Mouse (Mus musculus): Measurements from ENCODE around the gene Fam221b. TPM values are rescaled to one million over a fixed set of nuclear protein-coding genes. Genes with fewer than 3 reads are reported as not detected.

Fam221b gene
- polyA plus RNA-seq, 1 experiment from 2014 or later: 2.4 TPM

DNA sequence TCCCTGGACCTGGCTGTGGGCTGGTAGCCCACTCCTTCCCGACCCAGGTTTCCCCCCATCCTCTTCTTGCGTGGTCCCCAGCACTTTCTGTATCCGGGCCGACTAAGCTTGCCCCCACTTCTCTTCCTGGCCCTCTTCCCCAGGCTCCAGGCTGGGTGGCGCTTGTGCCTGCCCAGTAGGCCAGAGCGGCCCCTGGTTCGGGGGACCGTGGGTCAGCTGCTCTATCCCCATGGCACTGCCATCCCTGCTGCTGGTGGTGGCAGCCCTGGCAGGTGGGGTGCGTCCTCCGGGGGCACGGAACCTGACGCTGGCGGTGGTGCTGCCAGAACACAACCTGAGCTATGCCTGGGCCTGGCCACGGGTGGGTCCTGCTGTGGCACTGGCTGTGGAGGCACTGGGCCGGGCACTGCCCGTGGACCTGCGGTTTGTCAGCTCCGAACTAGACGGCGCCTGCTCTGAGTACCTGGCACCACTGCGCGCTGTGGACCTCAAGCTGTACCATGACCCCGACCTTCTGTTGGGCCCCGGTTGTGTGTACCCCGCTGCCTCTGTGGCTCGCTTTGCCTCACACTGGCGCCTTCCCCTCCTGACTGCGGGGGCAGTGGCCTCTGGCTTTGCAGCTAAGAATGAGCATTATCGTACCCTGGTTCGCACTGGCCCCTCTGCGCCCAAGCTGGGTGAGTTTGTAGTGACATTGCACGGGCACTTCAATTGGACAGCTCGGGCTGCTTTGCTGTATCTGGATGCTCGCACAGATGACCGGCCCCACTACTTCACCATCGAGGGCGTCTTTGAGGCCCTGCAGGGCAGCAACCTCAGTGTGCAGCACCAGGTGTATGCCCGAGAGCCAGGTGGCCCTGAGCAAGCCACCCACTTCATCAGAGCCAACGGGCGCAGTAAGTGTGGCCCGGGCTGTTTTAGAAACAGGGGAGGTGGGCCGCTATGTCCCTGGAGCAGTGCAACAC is 36.7 kb downstream of the Fam221b start:
- H3K9ac ChIP-seq (ENCODE audit: low read depth, low read length): peak overlapping the region; percentile 93
- no peaks in the 10 kb centered on the region for H3K9me3 ChIP-seq (ENCODE audit: control insufficient read depth, low read length)
- peaks cover 14% of the 10 kb centered on the region for H3K4me1 ChIP-seq (replicated peaks; ENCODE audit: control insufficient read depth, insufficient read depth, low read length)
- H3K4me2 ChIP-seq (replicated peaks; ENCODE audit: low read depth, low read length): peak overlapping the region; percentile 88
- peak overlapping the region; percentile 87 for H3K27ac ChIP-seq (ENCODE audit: low read depth, low read length)
- no peaks in the 10 kb centered on the region for H3K36me3 ChIP-seq (ENCODE audit: control insufficient read depth, insufficient read depth, low read length)
- WGBS: 42% methylated on average over 42 of the region's 42 CpGs
- ATAC-seq (ENCODE audit: low FRiP score) (0 out of 2 replicates have a peak, but pooled peaks have one; percentile 6), DNase-seq (ENCODE audit: low spot score) (no peak)
- H3K4me3 ChIP-seq (ENCODE audit: low read depth, low read length): peak overlapping the region; percentile 55
- H3K27me3 ChIP-seq (ENCODE audit: control insufficient read depth, insufficient read depth, low read length): peaks cover 4% of the 10 kb centered on the region; the same call in 1 of the 2 replicates

DNA sequence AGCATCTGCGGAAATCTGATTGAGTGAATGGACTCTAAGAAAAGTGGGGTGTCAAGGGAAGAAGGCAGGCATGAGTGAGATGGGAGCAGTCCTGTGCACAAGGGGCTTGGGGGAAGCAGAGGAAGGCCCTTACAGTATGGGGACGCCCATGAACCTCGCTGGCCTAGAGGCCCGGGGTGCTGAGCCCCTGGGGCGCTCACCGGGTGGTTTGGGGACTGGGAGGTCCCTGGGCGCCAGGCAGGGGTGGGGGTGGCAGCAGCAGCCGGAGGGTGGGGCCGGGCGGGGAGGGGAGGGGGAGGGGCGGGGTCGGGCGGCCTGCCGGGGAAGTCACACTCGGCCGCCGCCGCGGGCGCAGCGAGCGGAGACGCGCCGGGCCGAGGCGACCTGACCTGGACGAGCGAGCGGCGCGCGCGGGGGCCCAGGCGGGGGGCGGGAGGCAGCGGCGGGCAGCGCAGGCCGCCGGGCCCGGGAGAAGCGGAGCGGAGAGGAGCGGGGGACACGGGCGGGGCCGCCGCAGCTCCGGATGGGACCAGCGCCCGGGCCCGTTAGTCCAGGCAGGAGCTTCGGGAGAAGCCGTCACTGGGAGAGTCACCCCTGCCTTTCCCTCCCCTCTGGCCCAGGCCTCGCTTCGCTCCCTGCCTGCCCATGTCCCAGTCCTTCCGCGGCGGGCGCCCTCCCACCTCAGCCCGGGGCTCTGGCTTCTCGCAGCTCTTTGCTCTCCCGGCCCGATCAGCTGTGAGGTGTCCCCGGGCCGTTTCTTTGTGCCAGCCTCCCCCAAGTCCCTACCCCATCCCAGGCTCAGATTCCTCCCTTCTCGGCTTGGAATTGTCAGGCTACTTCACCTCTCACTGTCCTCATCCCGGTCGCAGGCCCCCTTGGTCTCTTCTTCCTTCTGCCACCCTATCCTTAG is 37.6 kb downstream of the Fam221b start, which contains the start of gene Npr2:
Gene Npr2, plus strand, starts transcription at position 890 of the 910 bp plus-strand sequence.
- Histone ChIP-seq H3K36me3 (ENCODE audit: control insufficient read depth, insufficient read depth, low read length) (no peaks in the 10 kb centered on the region), H3K9ac (ENCODE audit: low read depth, low read length) (peak within 1 kb of the TSS; percentile 93), H3K4me2 (replicated peaks; ENCODE audit: low read depth, low read length) (peak within 1 kb of the TSS; percentile 88), H3K4me1 (replicated peaks; ENCODE audit: control insufficient read depth, insufficient read depth, low read length) (peaks cover 14% of the 10 kb centered on the region), H3K4me3 (ENCODE audit: low read depth, low read length) (peak within 1 kb of the TSS; percentile 55), H3K9me3 (ENCODE audit: control insufficient read depth, low read length) (no peaks in the 10 kb centered on the region), H3K27me3 (ENCODE audit: control insufficient read depth, insufficient read depth, low read length) (peaks cover 4% of the 10 kb centered on the region; the same call in 1 of the 2 replicates), H3K27ac (ENCODE audit: low read depth, low read length) (peak within 1 kb of the TSS; percentile 87)
- ATAC-seq (ENCODE audit: low FRiP score) (peak; percentile 50), DNase-seq (ENCODE audit: low spot score) (peak; percentile 71)
- under 1% methylated on average over 33 of the region's 70 CpGs for WGBS

DNA sequence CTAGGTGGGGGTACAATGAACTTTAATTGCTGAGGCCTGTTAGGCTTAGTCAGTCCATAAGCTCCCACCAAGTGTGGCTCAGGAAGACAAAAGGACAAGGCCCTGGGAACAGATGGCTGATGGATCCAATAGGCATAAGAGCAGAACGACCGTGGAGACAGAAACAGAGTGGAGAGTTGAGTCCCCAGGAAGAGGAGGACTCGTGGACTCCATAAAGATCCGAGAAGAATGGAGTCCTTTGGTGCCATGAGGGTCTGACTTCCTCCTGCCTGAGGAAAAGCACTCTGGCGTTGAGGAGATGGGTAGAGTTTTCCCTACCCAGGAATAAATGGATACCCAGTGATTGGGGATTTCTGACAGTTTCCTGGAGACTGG is 38.3 kb downstream of the Fam221b start:
- no peaks in the 10 kb centered on the region for H3K36me3 ChIP-seq (ENCODE audit: control insufficient read depth, insufficient read depth, low read length)
- 12% methylated on average over 5 of the region's 5 CpGs for WGBS
- peak overlapping the region; percentile 87 for H3K27ac ChIP-seq (ENCODE audit: low read depth, low read length)
- H3K27me3 ChIP-seq (ENCODE audit: control insufficient read depth, insufficient read depth, low read length): peaks cover 4% of the 10 kb centered on the region; the same call in 1 of the 2 replicates
- peak; percentile 58 for DNase-seq (ENCODE audit: low spot score)
- H3K4me1 ChIP-seq (replicated peaks; ENCODE audit: control insufficient read depth, insufficient read depth, low read length): peaks cover 14% of the 10 kb centered on the region
- H3K4me3 ChIP-seq (ENCODE audit: low read depth, low read length): peak overlapping the region; percentile 55
- H3K9me3 ChIP-seq (ENCODE audit: control insufficient read depth, low read length): no peaks in the 10 kb centered on the region
- H3K4me2 ChIP-seq (replicated peaks; ENCODE audit: low read depth, low read length): peak overlapping the region; percentile 88
- ATAC-seq (ENCODE audit: low FRiP score): no peak; the same call in none of the 2 replicates
- H3K9ac ChIP-seq (ENCODE audit: low read depth, low read length): peak overlapping the region; percentile 93; the same call in 1 of the 2 replicates

DNA sequence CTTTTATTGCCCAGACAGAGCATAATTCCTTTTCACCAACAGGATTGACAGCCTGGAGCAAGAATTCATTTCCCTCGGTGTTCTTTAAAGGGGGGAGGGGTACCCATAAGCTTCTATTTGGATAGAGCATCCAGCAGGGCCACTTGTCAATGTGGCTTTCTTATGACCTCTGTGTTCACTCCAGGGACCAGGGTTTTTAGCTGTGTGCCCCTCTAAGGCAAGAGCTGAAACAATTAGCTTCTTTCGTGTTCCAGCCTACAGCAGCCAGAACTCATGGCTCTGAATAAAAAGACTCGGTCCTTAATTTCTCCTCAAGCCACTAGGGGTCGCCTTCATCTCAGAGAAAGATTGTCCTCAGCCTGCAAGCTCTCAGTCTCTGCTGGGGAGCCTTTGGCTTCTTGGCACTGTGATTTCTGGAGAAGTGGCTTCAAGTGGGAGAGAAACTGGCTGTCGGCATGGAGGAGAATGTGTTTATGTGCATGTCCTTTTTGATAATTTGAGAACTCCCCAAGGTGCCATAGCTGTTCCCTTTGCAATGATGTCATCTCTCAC is 38.8 kb downstream of the Fam221b start:
- Histone ChIP-seq H3K4me1 (replicated peaks; ENCODE audit: control insufficient read depth, insufficient read depth, low read length) (peaks cover 14% of the 10 kb centered on the region), H3K27me3 (ENCODE audit: control insufficient read depth, insufficient read depth, low read length) (peaks cover 4% of the 10 kb centered on the region; the same call in 1 of the 2 replicates), H3K27ac (ENCODE audit: low read depth, low read length) (peak overlapping the region; percentile 87), H3K4me3 (ENCODE audit: low read depth, low read length) (no peak overlapping the region), H3K36me3 (ENCODE audit: control insufficient read depth, insufficient read depth, low read length) (no peaks in the 10 kb centered on the region), H3K9ac (ENCODE audit: low read depth, low read length) (no peak overlapping the region), H3K9me3 (ENCODE audit: control insufficient read depth, low read length) (no peaks in the 10 kb centered on the region; the same call in 1 of the 2 replicates), H3K4me2 (replicated peaks; ENCODE audit: low read depth, low read length) (no peak overlapping the region; the same call in 1 of the 2 replicates)
- peak; percentile 89 for DNase-seq (ENCODE audit: low spot score)
- peak; percentile 56 for ATAC-seq (ENCODE audit: low FRiP score)
- 6% methylated on average over 5 of the region's 5 CpGs for WGBS

DNA sequence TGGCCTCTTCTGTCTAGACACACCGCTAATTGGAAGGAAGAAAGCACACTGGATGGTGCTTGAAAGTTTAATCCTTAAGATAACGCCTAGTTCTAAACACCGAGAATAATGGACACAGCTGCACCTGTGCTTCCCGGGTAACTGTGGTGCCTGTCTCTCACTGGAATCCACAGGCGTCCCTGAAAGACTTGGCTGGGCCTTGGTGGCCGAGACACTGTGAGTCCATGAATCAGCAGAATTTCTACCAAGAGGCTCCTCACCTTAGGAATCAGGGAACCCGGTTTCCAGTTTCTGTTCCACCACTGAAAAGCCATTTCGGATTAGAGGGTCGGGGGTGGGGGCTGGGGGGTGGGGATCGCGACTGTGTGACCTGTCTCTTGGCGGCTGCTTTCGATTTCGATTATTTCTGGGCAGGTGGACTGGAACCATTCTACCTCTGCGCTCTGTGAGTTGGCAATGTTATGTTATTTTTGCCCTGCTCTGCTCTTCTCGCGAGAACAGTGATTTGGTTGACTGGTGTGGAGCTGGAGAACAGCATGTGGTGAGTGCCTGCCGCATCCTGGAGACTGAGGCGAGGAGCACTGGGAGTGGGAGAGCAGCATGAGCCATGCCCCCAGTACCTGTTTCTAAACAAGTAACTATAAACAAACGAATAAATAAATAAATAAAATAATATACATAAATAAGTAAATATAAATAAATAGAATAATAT is 39.7 kb downstream of the Fam221b start:
- H3K27ac ChIP-seq (ENCODE audit: low read depth, low read length): no peak overlapping the region
- H3K9me3 ChIP-seq (ENCODE audit: control insufficient read depth, low read length): no peaks in the 10 kb centered on the region; the same call in 1 of the 2 replicates
- no peak overlapping the region for H3K4me2 ChIP-seq (replicated peaks; ENCODE audit: low read depth, low read length)
- DNase-seq (ENCODE audit: low spot score) (peak; percentile 37), ATAC-seq (ENCODE audit: low FRiP score) (no peak)
- H3K9ac ChIP-seq (ENCODE audit: low read depth, low read length): no peak overlapping the region
- no peak overlapping the region for H3K4me3 ChIP-seq (ENCODE audit: low read depth, low read length)
- H3K36me3 ChIP-seq (ENCODE audit: control insufficient read depth, insufficient read depth, low read length): no peaks in the 10 kb centered on the region
- H3K27me3 ChIP-seq (ENCODE audit: control insufficient read depth, insufficient read depth, low read length): peaks cover 4% of the 10 kb centered on the region; the same call in 1 of the 2 replicates
- 39% methylated on average over 20 of the region's 20 CpGs for WGBS
- H3K4me1 ChIP-seq (replicated peaks; ENCODE audit: control insufficient read depth, insufficient read depth, low read length): peaks cover 14% of the 10 kb centered on the region

DNA sequence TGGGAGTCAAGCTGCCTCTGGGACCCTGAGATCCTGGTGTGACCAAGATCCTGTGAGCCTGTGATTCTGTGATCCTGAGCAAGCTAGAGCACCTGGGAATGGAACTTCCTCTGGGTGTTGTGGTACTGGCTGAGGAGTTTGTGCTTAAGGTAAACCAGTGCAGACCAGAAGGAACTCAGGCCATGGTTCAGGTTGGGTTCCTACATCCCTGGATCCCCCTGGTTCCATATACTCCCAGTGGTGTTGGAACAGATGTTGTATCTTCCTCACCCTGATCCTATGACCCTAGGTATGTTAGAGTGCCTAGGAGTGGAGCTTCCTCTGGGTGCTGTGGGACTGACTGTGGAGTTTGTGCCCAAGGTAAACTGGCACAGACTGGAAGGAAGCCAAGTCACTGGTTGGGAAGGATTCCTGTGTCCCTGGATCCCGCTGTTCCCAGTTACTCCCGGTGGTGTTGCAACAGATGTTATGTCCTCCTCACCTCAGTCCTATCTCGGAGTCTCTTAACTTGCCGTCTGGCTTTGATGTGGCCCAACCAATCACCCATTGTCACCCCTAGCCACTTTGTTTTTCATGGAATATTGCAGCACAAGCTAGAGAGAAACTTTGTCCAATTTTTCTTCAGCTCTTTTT is 48.7 kb downstream of the Fam221b start:
- no peak overlapping the region for H3K9ac ChIP-seq (ENCODE audit: low read depth, low read length)
- no peak for ATAC-seq (ENCODE audit: low FRiP score)
- DNase-seq (ENCODE audit: low spot score): no peak

DNA sequence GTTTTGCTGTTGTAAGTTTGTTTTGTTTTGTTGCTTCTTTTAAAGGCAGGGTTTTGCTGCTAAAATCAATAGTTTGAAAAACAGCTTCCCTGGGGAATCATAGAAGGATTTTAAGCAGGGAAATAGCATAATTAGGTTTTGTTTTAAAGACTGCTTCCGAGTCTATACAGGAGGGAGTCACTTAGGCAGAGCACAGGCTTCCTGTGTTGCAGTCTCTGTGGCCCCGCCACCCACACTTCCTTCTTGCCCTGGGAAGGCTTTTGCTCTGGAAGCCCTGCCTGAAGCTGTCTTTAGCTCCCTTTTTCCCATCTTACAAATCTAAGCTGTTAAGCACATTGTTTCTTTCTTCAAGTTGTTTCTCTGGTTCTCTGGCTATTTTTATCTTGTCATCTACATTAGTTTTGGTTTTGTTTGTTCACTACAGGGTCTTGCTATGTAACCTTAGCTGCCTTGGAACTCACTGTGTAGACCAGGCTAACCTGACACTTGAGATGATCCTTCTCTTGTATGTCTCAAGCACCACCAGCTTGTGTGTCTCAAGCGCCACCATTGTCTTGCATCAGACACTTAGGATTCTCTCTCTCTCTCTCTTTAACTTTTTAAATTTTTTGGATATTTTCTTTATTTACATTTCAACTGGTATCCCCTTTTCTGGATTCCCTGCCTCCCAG is 55.8 kb downstream of the Fam221b start:
- H3K27me3 ChIP-seq (ENCODE audit: control insufficient read depth, insufficient read depth, low read length): no peaks in the 10 kb centered on the region
- H3K4me1 ChIP-seq (replicated peaks; ENCODE audit: control insufficient read depth, insufficient read depth, low read length): no peaks in the 10 kb centered on the region
- H3K4me3 ChIP-seq (ENCODE audit: low read depth, low read length): no peak overlapping the region
- no peak for DNase-seq (ENCODE audit: low spot score)
- H3K9me3 ChIP-seq (ENCODE audit: control insufficient read depth, low read length): no peaks in the 10 kb centered on the region
- 69% methylated on average over 3 of the region's 3 CpGs for WGBS
- no peak for ATAC-seq (ENCODE audit: low FRiP score)
- no peak overlapping the region for H3K27ac ChIP-seq (ENCODE audit: low read depth, low read length)
- no peak overlapping the region for H3K9ac ChIP-seq (ENCODE audit: low read depth, low read length)
- H3K36me3 ChIP-seq (ENCODE audit: control insufficient read depth, insufficient read depth, low read length): no peaks in the 10 kb centered on the region
- no peak overlapping the region for H3K4me2 ChIP-seq (replicated peaks; ENCODE audit: low read depth, low read length)

More for the DNA sequence above, 48.7 kb downstream of the Fam221b start:
- 83% methylated on average over 4 of the region's 4 CpGs for WGBS
- H3K4me3 ChIP-seq (ENCODE audit: low read depth, low read length): no peak overlapping the region
- H3K27me3 ChIP-seq (ENCODE audit: control insufficient read depth, insufficient read depth, low read length): no peaks in the 10 kb centered on the region
- H3K36me3 ChIP-seq (ENCODE audit: control insufficient read depth, insufficient read depth, low read length): no peaks in the 10 kb centered on the region
- H3K4me2 ChIP-seq (replicated peaks; ENCODE audit: low read depth, low read length): no peak overlapping the region
- H3K4me1 ChIP-seq (replicated peaks; ENCODE audit: control insufficient read depth, insufficient read depth, low read length): no peaks in the 10 kb centered on the region
- no peaks in the 10 kb centered on the region for H3K9me3 ChIP-seq (ENCODE audit: control insufficient read depth, low read length)
- H3K27ac ChIP-seq (ENCODE audit: low read depth, low read length): no peak overlapping the region

Measured in hindbrain, embryonic 11.5 days (tissue).